Mouse (Mus musculus) liver, adult (tissue): Measurements from ENCODE around the gene 2010111I01Rik.
A peak's percentile ranks its signal among the peaks of the same experiment; 100 is the strongest.

Experiments
- GATA4 ChIP-seq: IDR thresholded peaks from 2 replicates; pipeline ENCODE4 v1.6.1; 2014; ENCODE audit warnings: mild to moderate bottlenecking, low read length; ENCODE audit not compliant: insufficient replicate concordance

The 2010111I01Rik gene

GRCm38 (mm10) chr13:63290126-63290525, 325.4 kb downstream of the 2010111I01Rik start:
- no peak for TF ChIP-seq GATA4

DNA sequence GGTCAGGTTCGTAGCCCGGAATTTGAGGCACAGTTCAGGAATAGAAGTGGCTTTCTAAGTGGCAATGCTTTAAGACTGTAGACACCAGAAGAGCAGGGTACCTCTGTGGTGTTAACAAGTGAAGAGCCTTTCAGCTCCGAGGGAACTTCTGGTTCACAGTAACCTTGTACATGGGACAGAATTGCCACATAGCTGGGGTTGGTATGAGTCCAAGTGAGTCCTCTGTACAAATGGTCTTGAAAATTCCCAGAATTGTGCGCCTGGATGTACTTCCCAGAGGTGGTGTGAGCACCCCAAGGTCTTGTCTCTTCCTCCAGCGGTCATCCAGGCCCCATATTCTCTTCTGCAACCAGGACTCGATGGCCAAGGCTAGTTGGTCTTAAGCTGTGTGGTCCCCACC, 326.3 kb downstream of the 2010111I01Rik start:
- TF ChIP-seq GATA4, result no peak

DNA sequence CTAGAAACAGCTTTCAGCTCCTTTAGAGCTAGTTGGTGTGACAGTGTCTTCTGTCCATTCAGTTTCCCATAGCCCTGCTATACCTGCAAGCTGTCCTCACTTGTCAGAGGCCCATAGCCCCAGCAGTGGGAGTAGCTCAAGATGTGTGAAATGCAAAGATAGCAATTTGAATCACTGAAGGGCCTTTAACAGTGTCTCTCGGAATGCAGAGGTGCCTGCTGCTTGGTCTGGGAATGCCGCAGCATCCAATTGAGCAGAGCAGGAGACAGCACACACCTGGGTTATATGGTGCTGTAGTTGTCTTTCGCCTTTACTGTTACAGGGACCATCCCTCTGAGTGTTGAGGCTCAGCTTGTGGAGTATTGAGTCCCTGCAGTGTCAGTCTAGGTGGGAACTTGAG, 329.0 kb downstream of the 2010111I01Rik start:
- no peak for TF ChIP-seq GATA4

DNA sequence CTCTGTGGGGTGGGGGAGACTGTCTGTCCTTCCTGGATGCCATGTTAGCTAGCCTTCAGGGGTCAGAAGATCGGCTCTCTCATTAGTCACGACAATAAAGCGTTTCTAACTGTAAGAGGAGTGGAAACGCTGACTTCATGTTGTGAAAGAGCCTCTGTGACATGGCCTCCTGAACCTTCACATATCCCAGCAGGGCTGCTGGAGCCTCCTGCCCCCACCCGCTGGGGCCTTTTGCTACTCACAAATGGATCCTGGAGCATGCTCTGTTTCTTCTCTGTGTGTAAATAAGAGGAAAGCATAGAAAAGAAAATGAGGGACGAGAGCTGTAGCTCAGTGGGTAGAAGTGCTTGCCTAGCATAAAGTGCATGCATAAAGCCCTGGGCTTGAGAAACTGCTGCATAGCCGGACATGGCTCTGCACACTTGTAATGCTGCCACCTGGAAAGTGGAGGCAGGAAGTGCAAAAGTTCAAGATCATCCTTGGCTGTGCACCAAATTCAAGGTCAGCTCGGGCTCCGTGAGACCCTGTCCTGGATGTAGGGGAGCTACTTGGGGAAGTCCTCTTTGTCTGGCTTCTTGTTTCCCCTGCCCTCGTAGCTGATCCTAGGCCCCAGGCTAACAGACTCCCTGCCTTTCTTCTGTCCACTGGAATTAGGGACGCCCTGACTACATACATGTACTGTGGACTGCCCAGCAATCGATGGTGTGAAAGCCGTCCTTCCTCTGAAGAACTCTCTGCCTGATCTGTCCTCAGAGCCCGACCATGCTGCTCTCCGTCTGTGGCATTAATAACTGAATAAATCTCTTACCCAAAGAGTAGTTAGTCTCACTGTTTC, 329.9 kb downstream of the 2010111I01Rik start:
- no peak for TF ChIP-seq GATA4

DNA sequence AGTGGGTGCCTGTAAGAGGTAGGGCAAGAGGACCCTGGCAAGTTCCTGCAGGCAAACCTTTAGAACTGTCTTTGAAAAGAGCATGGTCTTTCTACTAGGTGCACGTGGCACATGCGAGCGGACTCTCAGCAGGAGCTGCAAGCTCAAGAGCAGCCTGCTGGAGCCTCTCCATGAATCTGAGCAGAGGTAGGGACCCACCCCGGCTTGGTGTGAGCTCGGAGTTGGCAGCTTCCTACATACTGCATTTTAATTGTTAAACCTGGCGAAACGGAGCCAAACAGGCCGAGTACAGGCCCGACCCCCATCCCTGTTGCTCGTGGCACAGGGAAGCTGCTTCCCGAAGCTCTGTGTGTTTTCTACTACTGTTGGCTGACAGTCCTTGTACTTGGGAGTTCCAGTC, 331.6 kb downstream of the 2010111I01Rik start:
- TF ChIP-seq GATA4, result no peak

- no peak for TF ChIP-seq GATA4
Measured at GRCm38 (mm10) chr13:63297003-63297402, 332.3 kb downstream of the 2010111I01Rik start.

DNA sequence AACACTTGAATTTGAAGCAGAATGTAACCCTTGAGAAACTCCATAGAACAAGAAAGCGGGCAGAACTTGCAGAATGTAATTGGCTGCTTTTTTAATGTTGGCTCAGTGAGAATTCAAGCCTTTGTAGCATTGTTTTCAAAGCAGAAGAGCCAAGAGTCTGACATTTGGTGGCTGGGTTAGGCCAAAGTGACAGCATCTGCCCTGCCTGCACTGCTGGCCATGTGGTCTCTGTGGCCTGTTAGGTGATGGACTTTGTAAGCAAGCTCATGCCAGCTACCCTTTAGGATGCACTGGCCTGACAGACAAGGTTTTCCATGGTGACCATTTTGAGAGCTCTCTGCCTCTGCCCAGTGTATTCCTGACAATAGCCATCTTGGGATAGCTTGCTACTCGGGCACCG, 333.2 kb downstream of the 2010111I01Rik start:
- no peak for TF ChIP-seq GATA4

DNA sequence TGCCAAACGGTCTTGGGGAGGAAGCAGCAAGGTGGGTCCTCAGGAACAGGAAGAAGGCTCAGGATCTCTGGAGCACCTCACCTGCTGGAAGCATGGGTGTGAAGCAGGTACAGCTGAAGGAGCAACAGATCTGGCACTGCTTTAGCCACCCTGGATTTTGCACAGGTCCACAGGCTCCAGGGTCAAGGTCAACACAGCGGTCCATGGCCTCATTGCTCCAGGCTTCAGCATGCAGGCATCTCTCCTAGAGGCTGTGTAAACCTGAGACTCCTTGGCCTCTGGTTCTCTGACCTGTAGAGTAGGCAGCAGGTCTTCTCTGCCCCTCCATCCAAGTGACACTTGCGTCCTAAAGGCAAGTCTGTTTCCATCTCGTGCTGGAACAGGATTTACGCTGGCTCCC, 334.2 kb downstream of the 2010111I01Rik start:
- TF ChIP-seq GATA4, result no peak

DNA sequence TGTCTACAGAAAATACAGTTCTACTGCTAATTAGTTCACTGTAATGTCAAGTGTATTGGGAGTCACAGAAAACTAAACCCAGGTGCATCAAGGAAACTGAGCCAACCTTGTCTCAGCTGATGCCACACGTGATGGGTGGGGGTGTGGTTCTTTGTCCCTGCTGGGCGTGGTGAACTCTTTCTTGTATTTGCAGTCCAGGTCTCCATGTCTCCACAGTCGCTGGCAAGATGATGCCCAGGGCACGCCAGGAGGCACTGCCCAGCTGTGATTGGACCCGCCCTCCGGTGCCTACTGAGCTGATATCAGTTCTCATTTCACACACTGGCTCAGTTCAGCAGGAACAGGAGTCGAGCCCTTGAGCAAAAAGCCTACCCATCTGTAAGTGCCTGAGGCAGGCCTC, 336.2 kb downstream of the 2010111I01Rik start:
- no peak for TF ChIP-seq GATA4

DNA sequence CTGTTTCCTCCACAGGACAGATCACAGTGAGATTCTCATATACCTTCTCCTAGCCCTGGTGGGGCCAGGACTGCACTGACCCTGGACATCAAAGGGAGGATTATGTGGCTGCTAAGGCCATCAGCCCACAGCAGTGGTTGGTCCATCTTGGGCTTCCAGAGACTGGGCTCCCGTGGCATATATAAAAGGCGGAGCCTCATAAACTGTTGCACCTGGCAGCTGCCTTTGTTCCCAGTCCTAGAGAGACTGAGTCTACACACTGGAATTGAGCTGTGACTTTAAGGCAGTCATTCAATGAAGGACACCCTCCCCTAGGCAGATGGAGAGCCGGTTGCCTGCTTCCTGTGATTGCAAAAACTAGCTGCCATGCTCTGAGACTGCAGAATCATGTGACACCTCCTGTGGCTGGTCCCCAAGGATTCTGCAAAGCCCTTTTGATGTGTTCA, 337.1 kb downstream of the 2010111I01Rik start:
- no peak for TF ChIP-seq GATA4

DNA sequence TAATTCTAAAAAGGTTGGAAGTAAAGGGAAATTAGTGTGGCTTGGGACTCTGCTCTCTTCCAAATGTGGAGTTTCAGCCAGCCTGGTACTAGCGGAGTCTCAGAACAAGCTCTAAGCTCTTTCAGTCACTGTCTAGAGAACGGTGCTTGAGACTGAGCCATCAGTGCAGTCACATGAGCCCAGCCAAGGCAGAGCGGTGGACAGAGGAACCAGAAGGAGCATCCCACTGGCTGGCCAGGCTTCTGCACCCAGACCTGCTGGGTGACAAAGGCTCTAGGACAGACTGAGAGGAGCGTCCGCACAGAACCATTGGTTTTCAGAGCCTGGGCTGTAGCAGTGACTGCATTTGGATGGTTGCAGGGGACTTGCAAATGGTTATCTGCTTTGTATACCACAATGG, 337.7 kb downstream of the 2010111I01Rik start:
- no peak for TF ChIP-seq GATA4

DNA sequence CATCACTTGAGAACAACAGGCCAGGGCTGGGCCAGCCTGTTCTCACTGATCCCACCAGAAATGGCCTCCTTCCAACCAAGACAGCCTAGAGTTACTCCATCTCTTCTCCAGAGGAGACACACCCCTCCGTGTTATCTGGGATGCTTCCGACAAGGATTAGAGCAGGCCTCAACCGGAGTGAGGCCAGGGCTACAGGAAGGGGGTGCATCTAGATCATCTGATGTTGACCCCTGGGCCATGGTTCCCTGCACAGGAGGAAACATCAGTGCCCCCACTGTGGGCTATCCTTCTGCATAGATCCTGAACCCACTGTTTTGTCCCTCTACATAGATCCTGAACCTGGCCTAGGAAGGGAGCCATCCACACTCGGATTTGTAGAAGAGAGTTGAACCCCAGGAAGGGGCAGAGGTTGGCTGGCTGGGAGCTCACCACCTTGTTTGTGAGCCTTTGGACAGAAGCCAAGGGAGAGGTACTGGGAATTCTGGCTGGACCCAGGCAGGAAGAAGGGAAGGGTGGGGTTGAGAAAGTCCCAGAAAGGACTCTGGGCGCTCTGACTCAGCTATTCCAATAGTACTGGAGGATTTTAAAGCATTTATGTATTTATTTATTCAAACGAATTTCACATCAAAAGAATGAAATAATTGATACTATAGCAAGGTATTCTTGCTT, 339.6 kb downstream of the 2010111I01Rik start:
- TF ChIP-seq GATA4, result peak; percentile 93

GRCm38 (mm10) chr13:63304799-63305159, 340.1 kb downstream of the 2010111I01Rik start:
- no peak for TF ChIP-seq GATA4

DNA sequence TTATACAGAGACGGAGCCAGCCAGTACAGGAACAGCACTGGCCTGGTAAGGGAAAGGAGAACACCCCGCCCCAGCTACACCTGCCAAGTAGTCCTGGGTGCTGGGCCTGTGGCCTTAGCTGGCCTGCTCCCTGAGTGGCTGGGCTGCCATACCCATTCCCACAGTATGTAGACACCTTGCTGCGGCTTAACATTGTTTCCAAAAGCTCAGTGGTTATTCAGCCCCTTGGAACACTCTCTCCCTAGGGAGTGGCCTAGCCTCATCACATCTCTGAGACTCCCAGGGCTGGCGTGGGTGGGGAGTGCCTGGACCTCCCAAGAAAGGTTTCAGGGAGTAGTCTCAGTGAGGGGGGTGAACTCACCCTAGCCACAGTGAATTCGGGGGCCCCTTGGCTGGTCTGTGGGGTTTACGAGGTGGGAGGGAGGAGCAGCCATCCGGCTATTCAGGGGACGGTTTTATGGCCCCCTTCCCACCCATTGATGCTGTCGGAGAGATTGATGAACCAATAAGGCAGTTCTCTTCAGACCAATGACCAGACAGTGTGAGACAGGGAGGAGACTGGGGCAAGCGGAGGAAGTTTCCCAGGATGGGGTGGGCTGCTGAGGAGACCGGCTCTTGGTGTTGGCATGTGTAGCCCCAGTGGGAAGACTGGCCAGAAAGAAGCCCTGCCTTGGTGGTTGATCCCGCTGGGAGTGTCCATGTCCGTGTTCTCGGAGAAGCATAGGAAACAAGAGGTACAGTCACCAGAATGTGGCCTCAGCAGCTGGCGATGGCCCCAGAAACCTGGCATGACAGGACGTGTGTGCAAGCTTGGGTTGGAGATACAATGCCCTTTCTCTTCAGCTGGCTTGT, 340.7 kb downstream of the 2010111I01Rik start:
- TF ChIP-seq GATA4, result no peak

DNA sequence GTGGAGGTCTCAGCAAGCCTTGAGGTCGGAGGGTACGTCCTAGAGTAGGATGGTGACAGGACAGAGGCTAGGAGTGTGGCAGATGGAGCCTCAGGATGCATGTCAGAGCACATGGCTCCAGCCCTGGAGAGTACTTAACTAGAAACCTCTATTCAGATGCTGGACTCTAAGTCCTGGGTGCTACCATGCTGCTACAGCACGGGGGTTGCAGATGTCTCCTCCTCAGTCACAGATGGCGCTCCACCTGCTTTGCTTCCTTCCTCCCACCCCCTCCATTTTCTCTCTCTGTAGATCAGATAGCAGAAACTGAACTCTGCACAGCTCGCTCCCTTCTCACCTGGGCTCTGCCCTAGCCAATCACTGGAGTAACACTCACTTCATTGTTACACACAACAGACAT, 342.1 kb downstream of the 2010111I01Rik start:
- TF ChIP-seq GATA4, result no peak

GRCm38 (mm10) chr13:63309563-63309962, 344.9 kb downstream of the 2010111I01Rik start:
- TF ChIP-seq GATA4, result no peak
